Mouse (Mus musculus): ENCODE measurements around the gene Tysnd1.
A peak's percentile ranks its signal among the peaks of the same experiment; 100 is the strongest.

The Tysnd1 gene

GRCm38 (mm10) chr10:61738126-61738525 is 42.8 kb downstream of the Tysnd1 start:
- DNase-seq (ENCODE audit: low spot score), result no peak

GRCm38 (mm10) chr10:61741306-61741705 is 46.0 kb downstream of the Tysnd1 start:
- DNase-seq (ENCODE audit: low spot score), result no peak

- DNase-seq (ENCODE audit: low spot score), result no peak
Measured at GRCm38 (mm10) chr10:61741873-61742272, 46.6 kb downstream of the Tysnd1 start.

GRCm38 (mm10) chr10:61742336-61742735 is 47.0 kb downstream of the Tysnd1 start:
- no peak for DNase-seq (ENCODE audit: low spot score)

GRCm38 (mm10) chr10:61745133-61745532 is 49.8 kb downstream of the Tysnd1 start:
- no peak for DNase-seq (ENCODE audit: low spot score)

- no peak for DNase-seq (ENCODE audit: low spot score)
Measured at GRCm38 (mm10) chr10:61747302-61747701, 52.0 kb downstream of the Tysnd1 start.

GRCm38 (mm10) chr10:61750014-61750413 is 54.7 kb downstream of the Tysnd1 start:
- no peak for DNase-seq (ENCODE audit: low spot score)

GRCm38 (mm10) chr10:61751534-61752219 is 56.4 kb downstream of the Tysnd1 start:
- DNase-seq (ENCODE audit: low spot score), result peak; percentile 55

Data from ovary, postnatal 36 days (tissue).